Mouse (Mus musculus): ENCODE data around the gene Thsd7a.

Thsd7a gene

GRCm38 (mm10) chr6:12693239-12693638 is 56.0 kb downstream of the Thsd7a start:
- DNase-seq (ENCODE audit: low spot score in 2 of 2): no peak

DNA sequence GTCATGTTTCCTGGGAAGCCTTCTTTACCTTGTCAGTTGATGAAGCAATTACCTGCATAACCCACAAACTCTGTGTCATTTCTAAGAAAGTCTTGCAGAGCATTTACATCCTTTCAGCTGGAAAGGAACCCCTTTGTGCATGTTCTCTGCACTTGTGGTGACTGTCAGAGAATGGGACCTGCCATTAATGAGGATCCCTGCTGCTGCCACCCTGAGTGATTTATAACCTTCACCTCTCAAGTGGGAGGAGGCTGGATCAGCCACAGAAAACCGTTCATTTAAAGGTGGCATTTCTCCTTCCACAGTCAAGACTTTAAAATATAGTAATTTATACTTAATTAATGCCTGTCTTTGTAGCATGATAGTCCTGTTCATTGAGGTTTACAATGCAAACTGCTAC is 99.6 kb downstream of the Thsd7a start:
- no peak for DNase-seq (ENCODE audit: low spot score in 2 of 2)

- DNase-seq (ENCODE audit: low spot score in 2 of 2): no peak
Observed at GRCm38 (mm10) chr6:12628637-12629246, 120.5 kb downstream of the Thsd7a start.

DNA sequence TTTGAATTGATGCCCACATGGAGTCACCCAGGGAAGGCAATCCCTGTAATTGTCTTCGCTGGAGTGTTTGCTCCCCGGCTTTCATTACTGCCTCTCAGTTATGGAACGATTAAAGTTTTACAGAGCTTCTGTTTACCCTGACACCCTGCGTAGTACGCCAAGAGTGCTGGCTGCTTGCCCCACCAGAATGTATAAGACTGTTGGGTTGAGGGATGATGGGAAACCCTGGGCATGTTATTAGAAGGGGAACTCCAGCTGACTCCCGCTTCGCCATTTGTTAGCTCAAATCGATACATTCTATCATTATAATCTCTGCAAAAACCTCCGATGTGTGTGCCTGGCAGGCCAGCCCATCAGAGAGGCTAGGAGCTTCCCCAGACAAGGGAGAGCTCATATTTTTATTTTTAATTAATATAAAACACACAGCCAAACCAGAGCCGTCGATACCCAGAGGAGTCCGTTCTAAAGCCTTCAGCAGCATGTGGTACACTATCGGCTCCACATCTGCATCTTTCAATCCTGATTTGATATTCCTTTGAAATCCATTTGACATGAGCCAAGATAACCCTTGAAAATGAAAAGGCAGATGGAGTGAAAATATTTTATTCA is 142.5 kb downstream of the Thsd7a start:
- DNase-seq (ENCODE audit: low spot score in 2 of 2): no peak

DNA sequence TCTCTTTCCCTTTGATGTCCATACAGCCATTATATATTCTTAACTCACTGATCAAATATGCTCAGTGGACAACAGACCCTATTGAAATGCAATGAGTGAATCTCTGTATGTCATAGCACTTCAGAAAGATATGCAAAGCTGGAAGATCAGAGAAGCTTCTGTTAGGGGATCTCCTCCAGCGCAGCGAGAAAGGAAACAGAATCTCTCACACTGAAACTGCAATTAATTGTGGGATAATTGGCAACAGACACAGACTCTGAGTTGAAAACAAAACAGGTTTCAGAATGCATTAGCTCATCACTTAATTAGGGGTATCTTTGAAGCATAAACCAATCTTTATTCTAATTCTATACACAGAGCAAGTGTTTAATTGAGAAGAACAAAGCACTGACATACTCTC is 146.3 kb downstream of the Thsd7a start:
- DNase-seq (ENCODE audit: low spot score in 2 of 2): no peak

DNA sequence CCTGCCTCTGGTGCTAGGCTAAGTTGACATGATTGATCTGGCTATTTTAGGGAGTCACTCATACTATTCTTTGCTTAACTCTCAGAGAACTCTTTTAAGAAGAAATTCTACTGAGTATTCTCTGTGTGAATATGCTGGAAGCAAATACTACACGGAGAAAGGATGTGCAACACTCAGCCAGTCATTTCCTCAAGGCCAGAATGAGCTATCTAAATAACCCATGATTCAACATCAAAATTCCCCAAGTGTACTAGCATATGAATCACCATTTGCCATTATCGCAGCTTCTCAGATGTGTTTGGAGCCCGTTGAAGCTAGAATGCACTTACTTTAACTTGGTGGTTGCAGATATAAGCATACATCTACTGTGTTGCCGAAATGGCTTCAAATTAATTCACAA is 147.0 kb downstream of the Thsd7a start:
- no peak for DNase-seq (ENCODE audit: low spot score in 2 of 2)

DNA sequence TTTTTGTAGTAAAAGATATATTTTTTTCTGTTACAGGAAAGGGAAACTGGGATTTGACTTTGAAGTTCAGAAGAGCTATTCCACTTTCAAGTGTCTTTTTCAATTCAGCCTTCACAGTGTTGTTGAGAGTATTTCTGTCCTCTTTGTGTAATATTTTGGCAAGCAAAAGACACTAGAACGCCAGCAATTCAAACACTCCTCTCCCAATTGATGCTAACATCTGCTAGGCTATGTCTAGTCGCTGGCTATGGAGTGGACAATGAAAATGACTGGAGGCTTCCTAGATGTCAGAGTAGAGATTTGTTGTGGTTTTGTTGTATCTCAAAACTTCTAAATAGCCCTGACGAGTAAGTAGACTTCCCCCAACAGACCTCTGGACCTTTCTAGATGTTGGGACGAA is 164.8 kb downstream of the Thsd7a start:
- no peak for DNase-seq (ENCODE audit: low spot score in 2 of 2)

- DNase-seq (ENCODE audit: low spot score in 2 of 2): no peak
Observed at GRCm38 (mm10) chr6:12581143-12581542, 168.1 kb downstream of the Thsd7a start.

GRCm38 (mm10) chr6:12575619-12576216 is 173.5 kb downstream of the Thsd7a start:
- no peak for DNase-seq (ENCODE audit: low spot score in 2 of 2)

- DNase-seq (ENCODE audit: low spot score in 2 of 2): no peak
Observed at GRCm38 (mm10) chr6:12572202-12572601, 177.0 kb downstream of the Thsd7a start.

- DNase-seq (ENCODE audit: low spot score in 2 of 2): no peak
Observed at GRCm38 (mm10) chr6:12565136-12565535, 184.1 kb downstream of the Thsd7a start.

- DNase-seq (ENCODE audit: low spot score in 2 of 2): no peak
Observed at GRCm38 (mm10) chr6:12562336-12562735, 186.9 kb downstream of the Thsd7a start.

DNA sequence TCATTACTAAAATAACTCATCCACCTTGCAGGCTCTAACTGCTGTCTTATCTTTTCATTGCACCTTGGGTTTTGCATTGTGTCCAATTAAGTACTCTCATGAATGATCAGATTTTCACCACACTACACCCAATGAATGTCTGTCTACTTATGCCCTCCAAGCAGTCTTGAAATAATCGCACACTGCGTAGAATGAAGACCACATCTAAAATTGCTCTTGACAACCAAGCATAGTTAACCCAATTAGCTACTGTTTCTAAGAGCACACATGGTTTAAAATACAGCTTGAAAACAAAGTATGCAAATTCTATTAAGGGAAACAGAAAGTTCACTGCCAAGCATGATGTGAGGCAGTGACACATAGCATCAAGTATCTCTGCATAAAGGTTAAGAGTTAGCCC is 188.7 kb downstream of the Thsd7a start:
- DNase-seq (ENCODE audit: low spot score in 2 of 2): no peak

GRCm38 (mm10) chr6:12555114-12556099 is 193.8 kb downstream of the Thsd7a start:
- no peak for DNase-seq (ENCODE audit: low spot score in 2 of 2)

DNA sequence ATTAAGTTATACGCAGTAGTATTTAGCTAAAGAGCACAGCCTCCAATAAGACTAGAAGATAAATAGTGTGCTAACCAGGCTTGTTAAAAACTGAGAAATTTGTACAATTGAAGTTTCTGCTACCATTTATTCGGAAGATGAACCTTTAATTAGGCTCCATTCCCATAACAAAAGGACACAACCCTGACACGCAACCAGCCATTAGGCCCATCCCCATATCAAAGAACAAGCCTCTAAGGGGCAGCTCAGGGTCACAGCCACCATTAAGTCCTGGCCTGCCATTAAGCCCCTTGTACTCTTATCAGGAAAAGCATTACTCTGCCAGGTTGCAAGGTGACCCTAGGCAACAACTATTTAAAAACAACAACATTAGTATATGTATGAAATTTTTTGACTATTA is 198.0 kb downstream of the Thsd7a start:
- DNase-seq (ENCODE audit: low spot score in 2 of 2): no peak

DNA sequence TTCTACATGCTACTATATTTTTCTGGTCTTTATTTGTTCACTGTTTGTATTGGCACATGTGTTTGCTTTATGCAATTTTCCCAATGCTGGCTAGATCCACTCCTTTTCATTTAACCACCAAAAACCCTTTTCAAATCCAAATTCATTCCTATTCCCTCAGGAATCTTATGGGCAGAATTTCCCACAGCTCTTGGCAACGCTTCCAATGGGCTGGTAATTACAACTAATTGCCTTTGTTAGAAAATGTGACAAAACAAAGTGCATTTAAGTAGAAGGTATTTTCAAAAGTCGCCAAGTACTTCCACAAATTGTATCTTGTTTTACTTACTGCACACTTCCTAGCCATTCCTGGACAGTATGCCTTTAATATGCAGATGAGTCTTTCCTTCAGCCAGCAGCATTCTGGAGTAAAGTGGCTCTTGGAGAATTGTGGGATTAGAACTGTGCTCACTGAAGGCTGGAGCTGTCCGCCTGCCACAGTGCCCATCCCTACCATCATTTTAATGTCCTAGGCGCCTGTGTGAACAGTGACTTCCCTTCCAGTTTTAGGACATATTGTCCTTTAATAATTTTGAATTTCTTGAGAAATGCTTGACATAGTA is 199.1 kb downstream of the Thsd7a start:
- DNase-seq (ENCODE audit: low spot score in 2 of 2): no peak

- DNase-seq (ENCODE audit: low spot score in 2 of 2): no peak
Observed at GRCm38 (mm10) chr6:12544096-12544495, 205.1 kb downstream of the Thsd7a start.

DNA sequence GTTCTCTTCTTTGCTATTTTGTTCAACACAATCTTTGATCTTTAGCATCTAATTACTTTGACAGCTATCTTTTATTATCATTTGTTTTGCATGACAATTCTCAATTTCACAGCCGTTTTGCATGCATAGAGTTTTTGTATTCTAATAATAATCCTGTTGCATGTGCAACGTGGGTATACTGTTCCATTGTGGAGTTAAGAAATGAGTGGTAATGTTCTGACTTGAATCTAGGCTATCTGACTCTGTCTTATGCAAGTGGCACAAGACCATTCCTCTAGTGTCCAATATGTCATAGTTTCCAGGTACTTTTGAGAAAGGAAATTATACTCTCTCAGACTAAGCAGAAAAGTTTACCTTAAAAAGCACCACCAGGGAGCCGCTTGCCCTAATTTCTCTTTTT is 206.7 kb downstream of the Thsd7a start:
- no peak for DNase-seq (ENCODE audit: low spot score in 2 of 2)

GRCm38 (mm10) chr6:12519121-12519520 is 230.1 kb downstream of the Thsd7a start:
- DNase-seq (ENCODE audit: low spot score in 2 of 2): no peak

GRCm38 (mm10) chr6:12518283-12518903 is 230.8 kb downstream of the Thsd7a start:
- no peak for DNase-seq (ENCODE audit: low spot score in 2 of 2)

- no peak for DNase-seq (ENCODE audit: low spot score in 2 of 2)
Observed at GRCm38 (mm10) chr6:12517726-12518125, 231.5 kb downstream of the Thsd7a start.
